Mouse (Mus musculus): Measurements from ENCODE around the gene Arhgap28.

GRCm38 (mm10) chr17:67930957-67931356, 73.0 kb downstream of the Arhgap28 start:
- no peak for TF ChIP-seq CTCF (IDR thresholded peaks at IDR 0.05; ENCODE audit: borderline replicate concordance, control insufficient read depth, extremely low read depth, insufficient read depth, low read length, poor library complexity)
- no peak for TF ChIP-seq POLR2A (IDR thresholded peaks at IDR 0.05; ENCODE audit: control insufficient read depth, extremely low read depth, insufficient read depth, low read length, poor library complexity)

Measured in thymus, adult 2 months (tissue).